Mouse (Mus musculus) CD4-positive, CD25-positive, alpha-beta regulatory T cell, adult 4 months (primary cell): ENCODE results near the gene Zdhhc7. TPM values are rescaled to one million over a fixed set of nuclear protein-coding genes. Genes with fewer than 3 reads are reported as not detected.

ENCODE experiments used
- ATAC-seq: one replicate; pipeline ENCODE4 v1.8.0; 2017
- polyA plus RNA-seq, 2 experiments: library from polyadenylated mRNA; unstranded; fragments of 100-300 nt; shearing (Covaris generic); gene quantifications; one replicate each; pipeline ENCODE4 v1.2.1; 2017

Zdhhc7 gene
- polyA plus RNA-seq, 2 experiments from 2014 or later: 4.9 to 5.4 TPM

DNA sequence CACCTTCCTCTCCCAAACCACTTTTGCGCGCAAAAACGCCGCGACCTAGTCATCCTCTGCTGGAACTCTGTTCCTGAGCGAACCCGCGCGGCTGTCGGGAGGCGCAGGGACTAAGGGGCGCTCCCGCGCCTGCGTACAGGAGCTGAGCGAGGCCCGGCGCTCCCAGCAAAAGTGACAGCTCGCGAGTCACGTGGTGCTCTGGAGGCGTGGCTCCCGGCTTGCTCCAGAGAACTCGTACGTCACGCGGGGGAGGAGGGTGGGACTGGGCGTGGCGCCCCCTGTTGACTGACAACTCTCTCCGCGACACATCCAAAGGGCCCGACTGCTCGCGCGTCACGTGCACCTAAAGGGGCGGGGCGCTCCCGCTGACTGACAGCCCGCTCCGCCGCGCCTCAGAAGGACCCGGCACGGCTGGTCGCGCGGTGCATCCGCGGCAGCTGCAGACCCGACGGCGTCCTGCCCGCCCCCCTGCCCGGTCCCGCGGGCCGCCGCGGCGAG, 12.5 kb upstream of the Zdhhc7 start, which contains the start of gene 6430548M08Rik:
TSS of gene 6430548M08Rik (plus strand) at position 395 of the 498 bp plus-strand sequence.
- peak; percentile 97 for ATAC-seq

- ATAC-seq: peak; percentile 6
Measured at GRCm38 (mm10) chr8:120113306-120113705, 12.0 kb upstream of the Zdhhc7 start.

GRCm38 (mm10) chr8:120112535-120112934, 11.3 kb upstream of the Zdhhc7 start:
- no peak for ATAC-seq

DNA sequence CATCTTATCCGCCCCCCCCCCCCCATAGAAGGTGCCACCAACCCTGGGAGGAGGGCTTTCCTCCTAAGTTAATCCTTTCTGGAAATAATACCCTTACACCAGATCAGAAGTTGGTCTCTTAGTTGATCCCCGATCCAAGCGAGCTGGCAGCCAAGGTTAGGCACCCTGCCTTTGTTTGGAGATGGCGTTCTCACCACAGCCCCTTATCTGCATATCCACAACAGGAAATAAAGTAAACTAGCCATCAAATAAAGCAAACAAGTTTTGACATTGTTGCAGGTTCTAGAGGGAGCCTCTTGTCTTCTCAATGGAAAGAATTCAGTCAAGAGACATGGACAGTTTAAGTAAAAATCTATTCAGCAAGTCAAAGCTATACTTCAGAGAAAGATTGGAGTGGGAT, 10.1 kb upstream of the Zdhhc7 start:
- ATAC-seq: no peak

DNA sequence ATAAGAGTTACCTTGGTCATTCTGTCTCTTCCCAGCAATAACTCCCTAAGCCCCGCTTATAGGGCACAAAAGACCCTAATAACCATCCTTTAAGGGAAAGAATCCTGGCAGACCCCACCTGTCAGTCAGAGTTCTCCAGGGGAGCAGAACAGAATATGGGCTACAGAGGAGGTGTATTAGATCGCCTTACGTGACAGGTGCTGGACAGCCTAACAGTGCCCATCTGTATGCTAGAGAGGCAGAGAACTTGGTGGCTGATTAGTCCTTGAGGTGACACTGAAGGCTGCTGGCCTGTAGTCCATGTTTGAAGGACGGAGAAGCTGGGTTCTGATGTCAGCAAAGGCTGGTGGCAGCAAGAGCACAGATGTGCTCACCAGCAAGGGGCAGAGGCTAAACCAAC, 9.7 kb upstream of the Zdhhc7 start:
- ATAC-seq: no peak

DNA sequence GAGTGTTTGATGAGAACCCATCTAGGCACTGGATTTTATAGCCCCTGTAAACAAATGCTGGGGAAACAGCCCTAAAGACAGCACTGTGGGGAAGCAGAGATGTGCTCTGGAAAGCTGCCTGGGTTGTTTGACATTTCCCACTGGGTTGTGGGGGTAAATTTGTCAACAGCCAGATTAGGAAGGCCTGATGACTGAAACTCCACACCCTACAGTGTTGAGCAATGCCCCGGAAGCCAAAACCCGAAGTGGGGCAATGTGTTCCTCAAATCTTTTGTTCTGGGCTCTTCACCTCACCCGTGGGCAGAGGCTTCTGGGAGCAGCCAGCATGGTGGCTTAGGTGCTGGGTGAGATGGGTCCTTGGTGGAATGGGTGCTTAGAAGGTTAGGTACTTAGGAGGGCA, 7.9 kb upstream of the Zdhhc7 start:
- no peak for ATAC-seq

DNA sequence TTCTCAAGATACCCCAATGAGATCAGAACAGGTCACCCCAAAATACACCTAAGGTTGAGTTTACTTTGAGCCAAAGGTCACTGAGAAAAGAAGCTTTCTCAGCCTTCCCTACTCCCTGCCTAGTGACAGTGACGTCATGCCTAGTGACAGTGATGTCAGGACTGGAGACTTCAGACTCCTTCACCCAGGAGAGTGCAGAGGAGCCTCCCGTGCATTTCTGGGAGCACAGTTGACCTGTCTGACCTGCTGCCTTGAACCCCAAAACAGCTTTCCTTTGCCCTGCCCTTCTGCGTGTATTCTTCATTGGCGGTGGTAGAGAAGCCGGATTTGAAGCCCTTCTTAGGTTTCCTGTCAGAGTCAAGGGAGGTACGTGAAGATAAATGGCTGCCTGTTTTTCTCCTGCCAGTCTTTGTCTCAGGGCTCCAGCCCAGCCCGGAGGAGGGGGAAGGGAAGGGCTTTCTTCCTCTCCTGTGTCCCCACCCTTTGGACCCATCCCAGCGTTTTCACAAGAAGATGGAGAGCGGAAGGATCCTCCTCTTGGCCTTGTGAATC, 3.5 kb upstream of the Zdhhc7 start:
- ATAC-seq: no peak

GRCm38 (mm10) chr8:120103916-120104315, 2.6 kb upstream of the Zdhhc7 start:
- no peak for ATAC-seq

- ATAC-seq: peak; percentile 18
Measured at GRCm38 (mm10) chr8:120100388-120101067, 754 bp downstream of the Zdhhc7 start.

DNA sequence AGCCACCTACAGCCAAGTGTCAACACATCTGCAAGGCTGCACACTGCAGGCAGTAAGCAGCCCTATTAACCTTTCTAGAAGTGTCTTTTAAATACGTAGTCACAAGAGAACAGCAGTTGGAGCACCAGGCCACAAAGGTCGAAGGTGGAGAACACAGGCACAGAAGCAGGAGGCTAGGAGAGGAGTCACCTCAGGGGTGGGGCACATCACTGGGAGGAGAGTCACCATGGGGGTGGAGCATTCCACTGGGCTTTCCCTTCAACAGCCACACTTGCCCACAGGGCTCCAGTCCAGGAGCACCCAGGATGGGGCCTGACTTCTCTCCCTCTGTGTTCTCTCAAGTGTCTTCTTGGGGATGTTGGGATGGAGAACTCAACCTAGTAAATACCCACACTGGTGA, 4.8 kb downstream of the Zdhhc7 start:
- ATAC-seq: no peak

- no peak for ATAC-seq
Measured at GRCm38 (mm10) chr8:120094801-120095200, 6.5 kb downstream of the Zdhhc7 start.

- no peak for ATAC-seq
Measured at GRCm38 (mm10) chr8:120093103-120093502, 8.2 kb downstream of the Zdhhc7 start.

- no peak for ATAC-seq
Measured at GRCm38 (mm10) chr8:120091032-120091431, 10.2 kb downstream of the Zdhhc7 start.

DNA sequence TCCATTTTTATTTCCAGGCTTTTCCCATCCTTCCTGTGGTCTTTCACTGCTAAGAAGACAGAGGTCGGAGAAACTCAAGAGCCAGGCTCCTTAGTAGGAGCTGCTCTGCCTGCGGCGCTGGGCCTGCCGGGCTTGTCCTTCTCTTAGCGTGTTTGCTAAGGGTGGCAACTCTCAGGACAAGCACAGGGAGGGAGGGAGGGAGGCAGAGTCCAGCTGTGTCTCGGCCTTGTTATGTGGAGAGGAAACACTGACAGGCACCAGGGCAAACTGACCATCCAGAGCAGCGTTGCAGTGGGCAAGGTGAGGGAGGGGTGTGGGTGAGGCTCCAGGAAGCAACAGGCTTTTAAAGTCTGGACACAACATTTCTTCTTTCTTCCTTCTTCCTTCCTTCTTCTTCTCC, 11.8 kb downstream of the Zdhhc7 start:
- no peak for ATAC-seq

GRCm38 (mm10) chr8:120084783-120085182, 16.5 kb downstream of the Zdhhc7 start:
- ATAC-seq: no peak

DNA sequence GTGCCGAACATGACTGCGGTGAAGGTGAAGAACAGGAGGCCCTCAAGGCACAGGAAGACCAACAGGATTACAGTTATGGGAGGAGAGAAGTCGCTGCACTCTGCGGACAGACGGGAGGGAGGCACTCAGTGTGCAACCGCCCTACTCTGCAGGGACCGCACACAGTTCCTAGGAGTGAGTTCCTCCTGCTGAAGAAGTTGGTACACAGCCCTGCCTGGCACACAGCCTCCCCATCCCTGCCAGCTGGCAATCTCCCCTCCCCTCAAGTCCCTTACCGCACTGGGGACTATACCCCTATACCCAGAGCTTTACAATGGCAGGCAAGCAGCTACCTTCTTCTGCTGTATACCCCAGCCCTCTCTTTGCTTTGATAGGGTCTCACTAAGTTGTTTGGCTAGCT, 18.0 kb downstream of the Zdhhc7 start:
- no peak for ATAC-seq

DNA sequence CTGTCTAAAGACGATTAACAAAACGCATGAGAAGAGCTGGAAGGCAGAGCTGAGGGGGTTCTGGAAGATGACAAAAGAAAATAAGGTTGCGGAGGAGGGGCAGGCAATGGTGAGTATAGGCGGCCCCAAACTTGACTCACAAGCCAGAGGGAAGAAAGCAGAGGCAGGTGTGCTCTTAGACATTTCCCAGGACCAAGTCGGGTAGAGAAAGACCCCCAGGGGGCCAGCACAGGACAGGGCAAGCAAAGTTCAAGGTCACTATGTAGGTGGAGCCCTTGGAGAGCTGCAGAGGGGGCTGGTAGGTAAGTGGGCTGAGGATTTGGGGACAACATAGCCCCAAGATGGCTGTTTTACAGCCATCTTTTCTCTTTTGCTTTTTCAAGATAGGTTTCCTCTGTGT, 21.9 kb downstream of the Zdhhc7 start:
- no peak for ATAC-seq

GRCm38 (mm10) chr8:120078080-120078479, 23.2 kb downstream of the Zdhhc7 start:
- ATAC-seq: peak; percentile 86

- ATAC-seq: no peak
Measured at GRCm38 (mm10) chr8:120075347-120075746, 25.9 kb downstream of the Zdhhc7 start.

DNA sequence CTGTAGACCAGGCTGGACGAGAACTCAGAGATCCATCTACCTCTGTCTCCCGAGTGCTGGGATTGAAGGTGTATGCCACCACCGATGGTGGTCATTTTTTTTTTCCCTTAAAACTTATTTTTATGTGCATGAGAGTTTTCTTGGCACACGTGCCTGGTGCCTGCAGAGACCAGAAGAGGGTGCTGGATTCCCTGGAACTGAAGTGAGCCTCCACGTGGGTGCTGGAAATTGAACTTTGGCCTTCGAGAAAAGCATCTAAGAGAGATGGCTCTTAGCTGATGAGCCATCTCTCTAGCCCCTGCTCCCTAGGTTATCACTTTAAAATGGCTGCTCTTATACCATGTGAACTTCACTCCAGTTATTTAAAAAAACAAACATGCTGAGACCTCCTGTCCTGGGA, 26.8 kb downstream of the Zdhhc7 start:
- no peak for ATAC-seq

- no peak for ATAC-seq
Measured at GRCm38 (mm10) chr8:120072827-120073226, 28.5 kb downstream of the Zdhhc7 start.

DNA sequence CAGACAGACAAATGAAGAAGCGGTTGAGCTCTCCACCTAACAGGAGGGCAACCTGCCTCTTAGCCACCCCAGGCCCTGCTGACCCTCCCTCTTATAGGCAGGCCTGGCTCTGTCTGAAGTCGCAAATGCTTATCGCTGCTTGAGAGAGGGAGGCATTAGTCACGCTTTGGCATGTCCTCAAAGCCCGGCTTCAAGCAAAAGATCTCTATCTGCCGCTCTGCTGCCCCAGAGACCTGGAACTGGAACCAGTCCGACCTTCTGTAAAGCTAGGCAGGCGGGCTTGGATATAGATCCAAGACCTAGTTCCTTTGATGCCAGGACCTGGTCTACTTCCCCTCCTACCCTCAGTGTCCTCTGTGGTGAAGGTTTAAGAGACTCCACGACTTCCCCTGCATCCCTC, 29.0 kb downstream of the Zdhhc7 start:
- ATAC-seq: no peak

DNA sequence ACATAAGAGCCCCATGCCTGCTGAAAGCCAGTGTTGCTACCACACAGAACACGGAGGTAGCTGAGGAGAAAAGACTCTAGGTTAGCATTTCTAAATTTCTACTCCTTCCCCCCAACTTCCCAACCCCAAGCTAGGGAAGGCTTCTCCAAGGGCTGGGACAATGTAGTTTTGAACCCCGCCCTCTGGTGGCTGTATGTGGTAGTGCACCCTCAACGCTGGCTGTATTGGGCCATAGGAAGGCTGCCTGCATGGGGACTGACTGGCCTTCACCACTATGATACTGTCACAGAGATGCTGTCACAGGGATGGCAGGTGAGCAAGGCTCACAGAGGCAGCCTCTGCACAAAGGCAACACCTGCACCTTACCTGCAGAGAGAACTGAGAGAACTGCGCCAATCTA, 29.6 kb downstream of the Zdhhc7 start:
- peak; percentile 44 for ATAC-seq

GRCm38 (mm10) chr8:120067936-120068668, 33.2 kb downstream of the Zdhhc7 start:
- ATAC-seq: peak; percentile 80
